Mouse (Mus musculus): ENCODE measurements around the gene Echdc1. TPM values are rescaled to one million over a fixed set of nuclear protein-coding genes. Genes with fewer than 3 reads are reported as not detected.

The Echdc1 gene
- polyA plus RNA-seq (2016; fragmentation: Nextera tagmentation; extraction: Ambion mirVana): 17.4 and 18.4 TPM in 2 replicates

GRCm38 (mm10) chr10:29313064-29313638 is at the start of gene Echdc1:
Gene Echdc1 (plus strand): TSS chr10:29313166.
- no peaks in the 10 kb centered on the region for H3K9me3 ChIP-seq
- WGBS: under 1% methylated on average over 48 of the region's 49 CpGs
- H3K36me3 ChIP-seq: no peaks in the 10 kb centered on the region
- H3K27ac ChIP-seq: peak within 1 kb of the TSS; percentile 86
- H3K27me3 ChIP-seq: no peaks in the 10 kb centered on the region
- H3K4me3 ChIP-seq (replicated peaks): peak within 1 kb of the TSS; percentile 66
- H3K4me1 ChIP-seq (replicated peaks): no peaks in the 10 kb centered on the region
- ATAC-seq (ENCODE audit: insufficient number of reproducible peaks, insufficient read depth, low FRiP score, low TSS enrichment, low read depth): peak; percentile 98
- peak within 1 kb of the TSS; percentile 78 for H3K9ac ChIP-seq (replicated peaks)
- peak within 1 kb of the TSS; percentile 51 for H3K4me2 ChIP-seq

DNA sequence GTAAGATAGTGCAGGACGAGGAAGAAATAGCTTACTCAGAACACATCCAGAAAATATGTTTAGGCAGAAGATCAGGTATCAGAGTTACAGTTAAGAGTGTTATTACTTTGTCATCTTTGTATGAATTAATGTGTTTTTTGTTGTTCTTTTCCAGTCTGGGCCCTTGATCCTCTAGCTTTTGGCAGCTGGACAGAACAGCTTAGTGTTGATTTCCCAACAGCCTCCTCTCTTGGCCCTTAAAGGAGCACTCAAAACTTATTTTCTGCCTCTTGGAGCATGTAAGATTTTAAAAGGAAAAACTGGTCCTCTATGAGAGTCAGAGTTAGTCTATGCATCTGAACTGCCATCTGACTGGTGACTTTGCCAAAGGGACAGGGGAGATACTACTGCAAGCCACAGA is 31.2 kb upstream of the Echdc1 start:
- Histone ChIP-seq H3K36me3 (no peaks in the 10 kb centered on the region), H3K4me1 (replicated peaks) (no peaks in the 10 kb centered on the region), H3K9me3 (no peaks in the 10 kb centered on the region), H3K9ac (replicated peaks) (no peak overlapping the region), H3K4me3 (replicated peaks) (no peak overlapping the region), H3K4me2 (no peak overlapping the region), H3K27ac (no peak overlapping the region), H3K27me3 (no peaks in the 10 kb centered on the region)
- 81% methylated on average over 1 of the region's 1 CpGs for WGBS
- no peak for ATAC-seq (ENCODE audit: insufficient number of reproducible peaks, insufficient read depth, low FRiP score, low TSS enrichment, low read depth)

DNA sequence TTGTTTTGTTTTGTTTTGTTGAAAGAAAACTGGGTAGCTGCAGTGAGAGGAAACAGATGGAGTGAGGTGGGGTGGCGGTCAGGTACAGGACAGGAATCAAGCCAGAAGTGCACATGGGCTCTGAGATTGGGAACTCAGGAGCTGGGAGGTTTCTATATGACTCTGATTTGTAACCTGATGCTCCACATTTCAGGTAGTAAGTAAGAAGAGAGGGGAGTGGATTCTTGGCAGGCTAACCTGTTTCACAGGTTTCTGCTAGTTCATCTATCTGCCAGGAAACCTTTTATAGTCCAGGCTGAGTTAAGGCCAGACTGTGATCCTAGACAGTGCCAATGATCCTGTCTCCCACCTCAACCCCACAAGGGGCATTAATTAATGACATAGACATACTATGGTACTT is 27.2 kb upstream of the Echdc1 start:
- 88% methylated on average over 1 of the region's 1 CpGs for WGBS
- H3K27me3 ChIP-seq: no peaks in the 10 kb centered on the region
- H3K9me3 ChIP-seq: no peaks in the 10 kb centered on the region
- H3K4me2 ChIP-seq: no peak overlapping the region
- no peaks in the 10 kb centered on the region for H3K4me1 ChIP-seq (replicated peaks)
- no peaks in the 10 kb centered on the region for H3K36me3 ChIP-seq
- H3K27ac ChIP-seq: no peak overlapping the region
- no peak overlapping the region for H3K9ac ChIP-seq (replicated peaks)
- no peak for ATAC-seq (ENCODE audit: insufficient number of reproducible peaks, insufficient read depth, low FRiP score, low TSS enrichment, low read depth)
- H3K4me3 ChIP-seq (replicated peaks): no peak overlapping the region

GRCm38 (mm10) chr10:29302230-29302629 is 10.7 kb upstream of the Echdc1 start:
- no peaks in the 10 kb centered on the region for H3K9me3 ChIP-seq
- no peak overlapping the region for H3K4me3 ChIP-seq (replicated peaks)
- H3K27ac ChIP-seq: no peak overlapping the region
- no peaks in the 10 kb centered on the region for H3K4me1 ChIP-seq (replicated peaks)
- WGBS: 86% methylated on average over 4 of the region's 4 CpGs
- H3K4me2 ChIP-seq: no peak overlapping the region
- no peak overlapping the region for H3K9ac ChIP-seq (replicated peaks)
- H3K36me3 ChIP-seq: no peaks in the 10 kb centered on the region
- ATAC-seq (ENCODE audit: insufficient number of reproducible peaks, insufficient read depth, low FRiP score, low TSS enrichment, low read depth): no peak
- no peaks in the 10 kb centered on the region for H3K27me3 ChIP-seq

- Histone ChIP-seq H3K36me3 (no peaks in the 10 kb centered on the region), H3K9me3 (no peaks in the 10 kb centered on the region), H3K4me2 (no peak overlapping the region), H3K4me1 (replicated peaks) (no peaks in the 10 kb centered on the region), H3K9ac (replicated peaks) (no peak overlapping the region), H3K27me3 (no peaks in the 10 kb centered on the region), H3K27ac (no peak overlapping the region), H3K4me3 (replicated peaks) (no peak overlapping the region)
- ATAC-seq (ENCODE audit: insufficient number of reproducible peaks, insufficient read depth, low FRiP score, low TSS enrichment, low read depth): no peak
- 65% methylated on average over 4 of the region's 4 CpGs for WGBS
These were observed 1.3 kb upstream of the Echdc1 start for GRCm38 (mm10) chr10:29311480-29312219.

DNA sequence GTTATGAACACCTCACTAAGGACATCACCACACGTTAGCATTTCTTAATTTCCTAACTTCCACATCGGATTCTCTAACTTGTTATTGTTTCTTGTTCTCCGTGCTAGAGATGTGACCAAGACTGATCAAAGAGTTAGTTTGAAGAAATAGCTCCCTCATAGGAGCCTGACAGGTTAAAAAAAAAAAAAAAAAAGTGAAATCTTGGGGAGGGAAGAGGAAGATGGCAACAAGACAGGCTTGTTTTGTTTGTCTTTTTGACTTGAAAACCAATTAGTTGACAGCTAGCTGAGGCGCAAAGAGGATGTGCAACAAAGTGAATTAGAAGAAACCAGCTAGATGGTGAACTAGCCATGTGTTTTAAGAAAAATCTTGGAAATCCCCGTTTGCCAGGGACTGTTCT is 939 bp downstream of the Echdc1 start:
- Histone ChIP-seq H3K4me1 (replicated peaks) (no peaks in the 10 kb centered on the region), H3K9me3 (no peaks in the 10 kb centered on the region), H3K27ac (no peak overlapping the region), H3K27me3 (no peaks in the 10 kb centered on the region), H3K36me3 (no peaks in the 10 kb centered on the region), H3K4me3 (replicated peaks) (peak overlapping the region; percentile 66), H3K4me2 (peak overlapping the region; percentile 51), H3K9ac (replicated peaks) (no peak overlapping the region; the same call in 1 of the 2 replicates)
- WGBS: 44% methylated on average over 5 of the region's 5 CpGs
- no peak for ATAC-seq (ENCODE audit: insufficient number of reproducible peaks, insufficient read depth, low FRiP score, low TSS enrichment, low read depth)

DNA sequence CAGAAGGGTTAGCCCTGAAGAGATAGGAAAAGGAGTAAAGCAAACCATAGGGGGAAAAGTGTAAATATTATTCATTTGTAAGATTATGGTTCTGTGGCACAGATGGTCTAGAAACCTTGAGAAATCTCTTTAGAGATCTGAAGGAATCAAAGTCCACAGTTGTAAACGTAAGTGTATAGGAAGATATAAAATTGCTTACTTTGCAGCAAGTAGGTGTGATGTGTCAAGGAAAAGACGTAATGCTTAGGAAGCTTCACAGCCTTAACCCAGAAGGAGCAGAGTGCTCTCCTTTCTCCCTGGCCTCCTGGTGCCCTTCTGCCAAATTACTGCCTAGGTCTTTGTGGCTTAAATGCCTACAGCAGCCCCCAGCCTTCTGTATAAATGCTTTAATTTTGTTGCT is 11.9 kb downstream of the Echdc1 start:
- no peak for ATAC-seq (ENCODE audit: insufficient number of reproducible peaks, insufficient read depth, low FRiP score, low TSS enrichment, low read depth)
- H3K27ac ChIP-seq: no peak overlapping the region
- H3K27me3 ChIP-seq: no peaks in the 10 kb centered on the region
- no peak overlapping the region for H3K4me2 ChIP-seq
- WGBS: 90% methylated on average over 2 of the region's 2 CpGs
- H3K9ac ChIP-seq (replicated peaks): no peak overlapping the region
- no peaks in the 10 kb centered on the region for H3K4me1 ChIP-seq (replicated peaks)
- no peaks in the 10 kb centered on the region for H3K36me3 ChIP-seq
- H3K9me3 ChIP-seq: no peaks in the 10 kb centered on the region
- H3K4me3 ChIP-seq (replicated peaks): no peak overlapping the region

- H3K4me2 ChIP-seq: no peak overlapping the region
- no peaks in the 10 kb centered on the region; the same call in 1 of the 2 replicates for H3K36me3 ChIP-seq
- no peak for ATAC-seq (ENCODE audit: insufficient number of reproducible peaks, insufficient read depth, low FRiP score, low TSS enrichment, low read depth)
- H3K27ac ChIP-seq: no peak overlapping the region
- peaks cover 8% of the 10 kb centered on the region; the same call in 1 of the 2 replicates for H3K4me1 ChIP-seq (replicated peaks)
- H3K9me3 ChIP-seq: no peaks in the 10 kb centered on the region
- 50% methylated on average over 4 of the region's 4 CpGs for WGBS
- H3K27me3 ChIP-seq: no peaks in the 10 kb centered on the region
- H3K9ac ChIP-seq (replicated peaks): no peak overlapping the region
- H3K4me3 ChIP-seq (replicated peaks): no peak overlapping the region
These were observed 20.9 kb downstream of the Echdc1 start for GRCm38 (mm10) chr10:29333836-29334235.

DNA sequence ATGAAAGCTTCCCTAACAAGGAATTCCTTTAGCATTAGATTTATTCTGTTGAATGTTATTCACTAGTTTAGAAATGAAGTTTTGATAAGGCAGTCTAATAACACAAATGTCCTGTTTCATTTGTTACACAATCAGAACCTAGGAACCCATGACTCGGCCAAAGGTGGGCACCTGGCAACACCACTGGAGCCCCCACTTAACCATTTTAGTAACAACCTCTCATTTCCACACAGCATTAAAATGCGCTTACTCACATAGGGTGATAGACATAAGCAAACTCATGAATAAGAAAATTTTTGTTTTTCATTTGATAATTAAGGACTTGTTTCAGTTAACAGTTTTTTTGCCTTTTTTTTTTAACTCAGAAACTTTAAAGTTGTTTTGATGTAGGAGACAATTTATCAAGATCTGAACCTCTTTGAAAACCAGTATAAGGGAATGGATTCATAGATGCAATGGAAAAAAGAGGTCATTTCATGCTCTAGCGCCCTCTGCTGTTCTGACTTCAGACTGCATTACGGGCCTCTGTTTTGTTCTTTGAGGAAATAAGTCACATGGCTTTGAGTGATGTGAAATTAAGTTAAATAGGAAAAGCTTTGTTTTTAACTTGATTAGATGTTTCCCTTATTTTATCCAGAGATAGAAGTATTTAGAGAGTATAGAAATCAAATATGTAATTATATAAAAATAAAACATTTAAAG is 25.5 kb downstream of the Echdc1 start:
- Histone ChIP-seq H3K27me3 (no peaks in the 10 kb centered on the region), H3K4me2 (no peak overlapping the region), H3K9me3 (no peaks in the 10 kb centered on the region), H3K36me3 (peaks cover 11% of the 10 kb centered on the region; the same call in 1 of the 2 replicates), H3K9ac (replicated peaks) (no peak overlapping the region), H3K27ac (no peak overlapping the region), H3K4me1 (replicated peaks) (peaks cover 8% of the 10 kb centered on the region; the same call in 1 of the 2 replicates), H3K4me3 (replicated peaks) (no peak overlapping the region)
- WGBS: 53% methylated on average over 4 of the region's 4 CpGs
- no peak for ATAC-seq (ENCODE audit: insufficient number of reproducible peaks, insufficient read depth, low FRiP score, low TSS enrichment, low read depth)

DNA sequence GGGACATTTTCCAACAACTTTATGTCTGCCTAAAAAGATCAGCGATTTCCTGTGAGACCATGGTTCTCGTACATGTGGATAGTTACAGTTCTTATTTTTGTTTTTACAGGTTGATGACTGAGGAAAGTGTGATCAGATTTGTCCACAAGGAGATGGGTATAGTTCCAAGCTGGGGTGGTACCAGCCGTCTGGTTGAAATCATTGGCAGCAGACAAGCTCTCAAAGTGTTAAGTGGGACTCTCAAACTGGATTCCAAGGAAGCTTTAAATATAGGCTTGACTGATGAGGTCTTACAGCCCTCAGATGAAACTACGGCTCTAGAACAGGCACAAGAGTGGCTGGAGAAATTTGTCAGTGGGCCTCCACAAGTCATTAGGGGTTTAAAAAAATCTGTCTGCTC is 31.3 kb downstream of the Echdc1 start:
- peaks cover 50% of the 10 kb centered on the region for H3K36me3 ChIP-seq
- H3K4me1 ChIP-seq (replicated peaks): no peaks in the 10 kb centered on the region
- no peak for ATAC-seq (ENCODE audit: insufficient number of reproducible peaks, insufficient read depth, low FRiP score, low TSS enrichment, low read depth)
- H3K4me3 ChIP-seq (replicated peaks): no peak overlapping the region
- H3K9ac ChIP-seq (replicated peaks): no peak overlapping the region
- no peaks in the 10 kb centered on the region for H3K9me3 ChIP-seq
- 88% methylated on average over 4 of the region's 4 CpGs for WGBS
- H3K27ac ChIP-seq: no peak overlapping the region
- H3K4me2 ChIP-seq: no peak overlapping the region
- no peaks in the 10 kb centered on the region for H3K27me3 ChIP-seq

DNA sequence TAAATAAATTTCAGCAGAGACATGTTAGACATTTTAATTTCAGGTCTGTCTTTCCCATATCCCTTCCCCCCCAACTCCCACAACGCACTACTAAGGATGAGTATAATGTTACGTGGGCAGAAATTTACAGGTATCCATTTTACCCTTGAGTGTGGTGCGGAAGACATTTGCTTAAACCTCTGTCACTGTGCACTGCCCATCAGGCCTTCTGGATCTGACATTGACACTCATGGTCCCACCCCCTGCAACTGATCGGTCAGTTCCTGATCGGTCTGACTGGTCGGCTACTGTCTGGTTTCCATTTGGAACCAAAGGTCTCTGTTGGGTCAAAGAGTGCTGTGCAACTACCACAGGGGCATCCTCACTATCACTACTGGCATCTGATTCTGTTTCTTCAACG is 33.7 kb downstream of the Echdc1 start:
- Histone ChIP-seq H3K4me2 (no peak overlapping the region), H3K4me1 (replicated peaks) (no peaks in the 10 kb centered on the region), H3K27ac (no peak overlapping the region), H3K9ac (replicated peaks) (no peak overlapping the region), H3K4me3 (replicated peaks) (no peak overlapping the region), H3K36me3 (peaks cover 52% of the 10 kb centered on the region), H3K27me3 (no peaks in the 10 kb centered on the region), H3K9me3 (no peaks in the 10 kb centered on the region)
- 94% methylated on average over 7 of the region's 7 CpGs for WGBS
- no peak for ATAC-seq (ENCODE audit: insufficient number of reproducible peaks, insufficient read depth, low FRiP score, low TSS enrichment, low read depth)

Measured in limb, embryonic 12.5 days (tissue).